ENCODE assay signal across 16 mouse cellular contexts in the genomic region with DNA sequence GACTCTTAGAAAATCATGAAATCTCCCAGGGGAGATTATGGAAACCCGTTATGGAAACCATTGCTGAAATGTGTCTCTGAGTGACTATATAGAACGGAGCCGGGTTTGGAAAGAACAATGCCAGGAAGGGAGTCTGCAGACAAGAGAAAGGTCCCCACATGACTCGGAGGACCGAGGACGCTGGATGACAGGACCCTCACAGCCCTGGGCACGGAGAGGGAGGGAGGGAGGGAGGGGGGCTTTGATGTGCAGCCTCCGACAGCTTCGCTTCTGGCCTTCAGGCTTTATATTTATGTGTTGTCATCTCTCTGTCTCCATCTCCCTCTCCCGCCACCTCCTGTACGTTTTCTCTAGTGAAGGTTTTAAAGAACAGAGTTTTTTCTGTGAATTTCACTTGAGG. TPM values are rescaled to one million over a fixed set of nuclear protein-coding genes. Genes with fewer than 3 reads are reported as not detected.
DNase-seq lines count a peak whose midpoint lies in the region; ATAC-seq lines count a peak whose summit lies in the region.
"Had no signal": no experiment of that assay in that cellular context is flagged by ENCODE, and none has a peak within 500 bp of the region (broad histone marks: within the 10 kb centered on the region; RNA-seq: fewer than 3 reads in every experiment).

No protein-coding gene starts in this region.

- H3K36me3 ChIP-seq in heart, embryonic 12.5 days: no peaks in the 10 kb centered on the region
- no peaks in the 10 kb centered on the region for H3K36me3 ChIP-seq in lung, embryonic 16.5 days (ENCODE audit: control insufficient read depth, insufficient read depth, low read length)
- H3K36me3 ChIP-seq in hindbrain, embryonic 16.5 days (ENCODE audit: control insufficient read depth, insufficient read depth, low read length): no peaks in the 10 kb centered on the region

- H3K4me2 ChIP-seq in heart, embryonic 12.5 days: peak overlapping the region; percentile 9; the same call in 1 of the 2 replicates
- no peak overlapping the region for H3K4me2 ChIP-seq in lung, embryonic 16.5 days (ENCODE audit: low read depth, low read length)
- peak overlapping the region; percentile 50 for H3K4me2 ChIP-seq in hindbrain, embryonic 16.5 days (ENCODE audit: low read length)
- H3K4me2 ChIP-seq: liver, embryonic 11.5 days had no signal

- H3K4me1 ChIP-seq in heart, embryonic 12.5 days (replicated peaks): peaks cover 14% of the 10 kb centered on the region
- H3K4me1 ChIP-seq in lung, embryonic 16.5 days (replicated peaks; ENCODE audit: control insufficient read depth, insufficient read depth, low read length): peaks cover 5% of the 10 kb centered on the region
- peaks cover 7% of the 10 kb centered on the region; the same call in 1 of the 2 replicates for H3K4me1 ChIP-seq in hindbrain, embryonic 16.5 days (ENCODE audit: control insufficient read depth, insufficient read depth, low read depth, low read length)

- H3K4me3 ChIP-seq in heart, embryonic 12.5 days: no peak overlapping the region
- no peak overlapping the region for H3K4me3 ChIP-seq in lung, embryonic 16.5 days (ENCODE audit: low read length)
- no peak overlapping the region for H3K4me3 ChIP-seq in hindbrain, embryonic 16.5 days (ENCODE audit: low read length)

- no peaks in the 10 kb centered on the region for H3K9me3 ChIP-seq in heart, embryonic 12.5 days (replicated peaks)
- no peaks in the 10 kb centered on the region for H3K9me3 ChIP-seq in lung, embryonic 16.5 days (ENCODE audit: control insufficient read depth, low read length)
- H3K9me3 ChIP-seq in hindbrain, embryonic 16.5 days (ENCODE audit: control insufficient read depth, low read length): no peaks in the 10 kb centered on the region

- no peak overlapping the region for H3K9ac ChIP-seq in heart, embryonic 12.5 days
- no peak overlapping the region for H3K9ac ChIP-seq in lung, embryonic 16.5 days (ENCODE audit: low read length)
- H3K9ac ChIP-seq in hindbrain, embryonic 16.5 days (ENCODE audit: low read depth, low read length): no peak overlapping the region

- H3K27ac ChIP-seq in heart, embryonic 12.5 days (ENCODE audit: poor library complexity, severe bottlenecking): no peak overlapping the region
- H3K27ac ChIP-seq in lung, embryonic 16.5 days (ENCODE audit: low read length): no peak overlapping the region
- no peak overlapping the region for H3K27ac ChIP-seq in hindbrain, embryonic 16.5 days (ENCODE audit: low read depth, low read length)

- DNase-seq in heart, adult 11 months: no peak
- DNase-seq in lung, postnatal 14 days: no peak
- DNase-seq in retina, embryonic 14.5 days (ENCODE audit: low spot score): peak; percentile 49
- no peak for DNase-seq in layer of hippocampus, adult 11-12 months (ENCODE audit: low spot score)
- DNase-seq: adrenal gland, adult 8-10 months; cerebellum, adult 11 months; gastrocnemius, postnatal 25 days; kidney, adult 11 months; right cerebral cortex, adult 18-20 months; thymus, postnatal 4 days had no signal

- 41% methylated on average over 11 of the region's 11 CpGs for WGBS in heart, embryonic 12.5 days
- WGBS in lung, embryonic 16.5 days: 44% methylated on average over 11 of the region's 11 CpGs
- WGBS in hindbrain, embryonic 16.5 days: 22% methylated on average over 11 of the region's 11 CpGs

- no peaks in the 10 kb centered on the region for H3K27me3 ChIP-seq in heart, embryonic 12.5 days (replicated peaks)
- H3K27me3 ChIP-seq in lung, embryonic 16.5 days (ENCODE audit: control insufficient read depth, insufficient read depth, low read depth, low read length): no peaks in the 10 kb centered on the region
- no peaks in the 10 kb centered on the region for H3K27me3 ChIP-seq in hindbrain, embryonic 16.5 days (replicated peaks; ENCODE audit: control insufficient read depth, insufficient read depth, low read length)

- no peak for ATAC-seq in heart, embryonic 12.5 days (ENCODE audit: insufficient number of reproducible peaks, low FRiP score)
- 0 out of 2 replicates have a peak, but pooled peaks have one; percentile 32 for ATAC-seq in lung, embryonic 16.5 days (ENCODE audit: low read depth)
- no peak for ATAC-seq in hindbrain, embryonic 16.5 days
- ATAC-seq in megakaryocyte progenitor cell, adult 5-6 weeks (replicated peaks; ENCODE audit: poor library complexity): no peak

RNA-seq across cellular contexts. Expression of gene Fbxl14, which starts 11.5 kb away (rescaled TPM):
- polyA plus RNA-seq in heart, embryonic 12.5 days (2016; fragmentation: Nextera tagmentation; extraction: Ambion mirVana): 4.0 and 4.1 TPM in 2 replicates
- polyA plus RNA-seq in lung, embryonic 16.5 days (2015; fragmentation: Nextera tagmentation; extraction: Ambion mirVana): 4.0 and 4.5 TPM in 2 replicates
- polyA plus RNA-seq in hindbrain, embryonic 16.5 days (2015; fragmentation: Nextera tagmentation; extraction: Ambion mirVana): 1.9 and 2.1 TPM in 2 replicates
- total RNA-seq in megakaryocyte progenitor cell, adult 5-6 weeks (2015): 45.5 and 47.0 TPM in 2 replicates
- total RNA-seq in megakaryocyte progenitor cell, adult 5-6 weeks (2017): 43.8 and 47.6 TPM in 2 replicates

RNA-seq across cellular contexts. Expression of gene Wnt5b, which starts 53.1 kb away (rescaled TPM):
- 8.9 and 9.2 TPM in 2 replicates for polyA plus RNA-seq in heart, embryonic 12.5 days (2016; fragmentation: Nextera tagmentation; extraction: Ambion mirVana)
- polyA plus RNA-seq in lung, embryonic 16.5 days (2015; fragmentation: Nextera tagmentation; extraction: Ambion mirVana): 5.3 and 5.5 TPM in 2 replicates
- polyA plus RNA-seq in hindbrain, embryonic 16.5 days (2015; fragmentation: Nextera tagmentation; extraction: Ambion mirVana): 4.1 and 5.3 TPM in 2 replicates
- 0.29 TPM in 1 of 2 replicates, not detected in the other for total RNA-seq in megakaryocyte progenitor cell, adult 5-6 weeks (2015)
- not detected in 2 replicates for total RNA-seq in megakaryocyte progenitor cell, adult 5-6 weeks (2017)
- total RNA-seq: megakaryocyte-erythroid progenitor cell, adult 5-6 weeks had no signal
